Mouse (Mus musculus) heart, postnatal 10 days (tissue): ENCODE results near the gene Pramef12. TPM values are rescaled to one million over a fixed set of nuclear protein-coding genes. Genes with fewer than 3 reads are reported as not detected.
"Not testable (repeated sequence)": the region's sequence is repeated elsewhere in the genome, so short reads cannot be mapped to it uniquely, and the experiment has no call there.

Source experiments
- DNase-seq, 2 experiments: peaks; one replicate each; pipeline ENCODE4 v3.0.0; 2021
- intact Hi-C: fragments of 180-260 bp; cut with DNase I; formaldehyde crosslinking; loops from one replicate; pipeline ENCODE4 v1.15.1; 2025
- total RNA-seq, 2 experiments: library from RNA; stranded (reverse); gene quantifications; 2 replicates each; pipeline ENCODE4 v1.2.3; 2021

Gene Pramef12
- not detected for total RNA-seq

DNA sequence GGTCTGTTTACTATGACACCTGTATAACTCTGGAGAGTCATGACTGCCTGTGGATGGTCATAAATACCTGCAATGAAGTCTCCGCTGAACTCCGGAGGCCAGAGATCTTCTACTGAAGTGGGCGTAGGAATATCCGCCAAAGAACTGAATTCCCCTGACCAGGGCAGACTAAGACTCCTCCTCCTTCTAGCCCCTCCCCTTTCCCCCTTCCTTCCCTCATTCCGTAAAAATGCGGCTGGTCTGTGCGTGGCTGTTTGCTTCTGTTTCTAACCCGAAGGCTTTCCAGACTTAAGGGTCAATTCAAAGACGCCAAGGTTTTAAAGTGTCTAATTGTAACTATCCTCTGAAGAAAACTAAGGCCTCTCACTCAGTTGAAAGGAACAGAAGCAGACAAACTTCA is at the start of gene Pramef12:
Gene Pramef12, minus strand, starts transcription at position 175 of the 400 bp plus-strand sequence.
- intact Hi-C loops = no loop called here
- DNase-seq = no peak

DNA sequence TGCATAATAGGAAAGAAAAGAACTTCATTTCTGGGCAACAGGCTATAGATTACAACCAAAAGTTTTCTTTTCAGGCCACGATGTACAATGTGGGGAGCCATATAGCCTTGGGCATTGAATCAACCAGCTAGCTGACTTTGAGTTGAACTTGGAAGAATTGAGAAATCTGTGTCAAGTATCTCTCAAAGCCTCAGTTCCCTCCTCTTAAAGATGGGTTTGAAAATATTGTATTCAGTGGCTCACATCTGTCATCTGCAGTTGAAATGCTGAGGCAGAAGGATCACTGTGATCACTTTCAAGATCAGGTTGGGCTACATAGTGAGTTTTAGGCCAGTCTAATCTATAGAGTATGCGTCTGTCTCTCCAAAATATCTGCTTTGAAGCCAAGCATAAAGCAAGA is 45.0 kb upstream of the Pramef12 start, which contains the start of gene Gm9944:
Gene Gm9944, minus strand, starts transcription at position 101 of the 400 bp plus-strand sequence.
- DNase-seq = no peak
- intact Hi-C loops = no loop called here

DNA sequence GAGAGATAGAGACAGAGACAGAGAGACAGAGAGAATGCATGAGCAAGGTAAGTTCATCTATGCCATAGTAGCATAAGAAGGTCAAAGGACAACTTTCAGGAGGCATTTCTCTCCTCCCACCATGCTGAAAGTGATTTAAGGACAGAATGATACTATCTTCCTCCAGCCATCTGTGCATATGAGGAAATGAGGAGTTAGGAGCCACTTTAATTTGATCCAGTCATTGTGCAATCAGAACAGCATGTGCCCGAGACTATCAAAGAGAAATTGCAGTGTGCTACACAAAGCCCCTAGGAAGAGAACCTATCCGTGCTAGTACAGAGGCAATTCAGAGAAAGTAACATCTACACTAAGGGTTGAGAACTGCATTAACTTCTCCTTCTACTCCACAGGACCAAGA is 40.3 kb upstream of the Pramef12 start:
- intact Hi-C loops = no loop called here
- no peak for DNase-seq

DNA sequence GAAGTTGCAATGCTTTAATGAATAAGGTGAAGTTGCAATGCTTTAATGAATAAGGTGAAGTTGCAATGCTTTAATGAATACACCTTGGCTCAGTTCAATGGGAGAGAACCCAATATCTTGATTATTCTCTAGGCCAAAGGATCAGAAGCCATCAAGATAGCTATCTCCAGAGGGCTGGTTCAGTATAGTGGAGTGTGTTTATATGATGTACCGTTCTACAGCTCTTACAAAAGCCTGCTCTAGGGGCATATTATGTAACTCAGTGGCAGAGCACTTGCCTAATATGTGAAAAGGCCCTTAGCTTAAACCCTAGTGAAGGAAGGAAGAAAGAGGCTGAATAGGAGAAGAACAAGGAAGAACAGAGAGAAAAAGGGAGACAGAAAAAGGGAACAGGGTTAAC is 33.3 kb upstream of the Pramef12 start:
- DNase-seq = no peak
- intact Hi-C loops = no loop called here

DNA sequence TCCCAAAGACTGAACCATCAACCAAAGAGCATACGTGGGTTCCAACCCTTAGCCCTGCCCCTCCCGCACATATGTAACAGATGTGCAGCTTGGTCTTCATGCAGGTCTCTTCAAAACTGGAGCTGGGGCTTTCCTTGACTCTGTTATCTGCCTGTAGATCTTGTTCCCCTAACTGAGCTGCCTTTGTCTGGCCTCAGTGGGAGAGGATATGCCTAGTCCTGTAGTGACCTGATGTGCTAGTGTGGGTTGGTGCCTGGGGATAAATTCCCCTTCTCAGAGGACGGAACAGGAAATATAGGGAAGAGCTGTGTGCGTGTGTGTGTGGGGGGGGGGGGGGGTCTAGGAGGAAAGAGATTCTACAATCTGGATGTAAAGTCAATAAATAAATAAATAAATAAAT is 32.8 kb upstream of the Pramef12 start:
- intact Hi-C loops = no loop called here
- no peak for DNase-seq

DNA sequence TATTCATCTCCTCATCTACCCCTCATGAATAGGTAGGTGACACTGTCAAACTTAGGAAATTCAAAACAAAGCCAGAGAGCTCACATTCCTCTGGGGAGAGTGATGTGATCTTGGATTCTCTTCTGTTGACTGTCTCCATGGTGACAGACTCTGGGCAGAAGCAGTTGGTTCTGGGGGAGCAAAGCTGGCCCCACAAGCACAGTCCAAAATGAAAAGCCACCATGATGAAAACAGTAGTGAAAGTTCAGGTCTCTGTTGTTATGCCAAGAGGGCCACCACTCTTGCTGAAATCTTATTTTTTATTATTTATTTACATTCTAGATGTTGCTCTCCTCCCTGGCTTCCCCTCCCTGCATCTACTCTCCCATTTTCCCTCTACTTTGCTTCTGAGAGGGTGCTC is 30.4 kb upstream of the Pramef12 start, which contains the start of gene 1700012P22Rik:
Gene 1700012P22Rik, minus strand, starts transcription at position 101 of the 400 bp plus-strand sequence.
- DNase-seq = no peak
- intact Hi-C loops = no loop called here

DNA sequence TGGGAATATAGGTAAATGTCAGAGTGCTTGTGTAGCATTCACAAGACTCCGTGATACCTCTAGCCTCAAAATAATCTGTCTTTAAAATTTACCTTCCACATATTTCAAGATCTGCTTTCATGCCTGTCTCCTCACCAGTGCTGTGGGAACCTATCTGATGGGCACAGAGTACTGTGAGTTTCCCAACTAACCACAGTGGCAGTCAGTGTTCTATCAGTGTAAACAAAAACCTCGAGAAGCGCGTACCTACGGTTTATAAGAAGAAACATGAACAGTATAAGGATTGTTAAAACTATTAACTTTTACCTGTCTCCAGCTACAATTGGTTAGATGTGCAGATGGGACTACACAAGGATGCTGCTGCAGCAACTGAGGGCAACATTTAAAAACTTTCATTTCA is 25.0 kb upstream of the Pramef12 start:
- DNase-seq = no peak
- intact Hi-C loops = no loop called here

DNA sequence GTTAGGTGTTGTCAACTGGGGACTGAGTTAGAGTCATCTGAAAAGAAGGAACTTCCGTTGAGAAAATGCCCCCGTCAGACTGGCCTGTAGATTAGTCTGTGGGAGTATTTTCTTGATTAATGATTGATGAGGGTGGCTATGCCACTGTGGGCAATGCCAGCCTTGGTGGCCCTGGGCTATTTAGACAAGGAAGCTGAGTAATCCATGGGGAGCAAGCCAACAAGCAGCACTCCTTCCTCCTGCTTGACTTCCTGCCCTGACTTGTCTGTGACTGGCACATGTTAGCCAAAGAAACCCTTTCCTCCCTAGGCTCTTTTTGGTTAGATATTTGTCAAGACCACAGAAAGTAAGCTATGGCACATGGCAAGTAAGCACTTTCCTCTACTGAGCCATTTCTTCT is 22.5 kb upstream of the Pramef12 start:
- intact Hi-C loops = no loop called here
- DNase-seq = no peak

DNA sequence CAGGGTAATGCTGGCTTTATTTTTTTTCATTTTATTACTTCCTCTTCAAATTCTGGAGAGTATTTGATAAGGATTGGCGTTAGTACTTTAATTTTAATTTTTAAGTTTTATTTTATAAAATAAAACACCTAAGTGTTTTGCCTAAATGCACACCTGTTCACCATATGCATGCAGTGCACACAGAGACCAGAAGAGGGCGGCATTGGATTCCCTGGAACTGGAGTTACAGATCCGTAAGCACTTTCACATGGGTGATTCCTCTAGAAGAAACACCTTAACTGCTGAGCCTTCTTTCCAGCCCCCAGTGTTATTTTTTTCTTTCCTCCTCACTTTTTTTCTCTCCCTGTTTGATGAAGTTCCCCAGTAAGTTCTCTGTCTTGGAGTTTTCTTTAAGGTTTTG is 20.6 kb upstream of the Pramef12 start:
- peak; percentile 6 to 22 for DNase-seq
- intact Hi-C loops = no loop called here

DNA sequence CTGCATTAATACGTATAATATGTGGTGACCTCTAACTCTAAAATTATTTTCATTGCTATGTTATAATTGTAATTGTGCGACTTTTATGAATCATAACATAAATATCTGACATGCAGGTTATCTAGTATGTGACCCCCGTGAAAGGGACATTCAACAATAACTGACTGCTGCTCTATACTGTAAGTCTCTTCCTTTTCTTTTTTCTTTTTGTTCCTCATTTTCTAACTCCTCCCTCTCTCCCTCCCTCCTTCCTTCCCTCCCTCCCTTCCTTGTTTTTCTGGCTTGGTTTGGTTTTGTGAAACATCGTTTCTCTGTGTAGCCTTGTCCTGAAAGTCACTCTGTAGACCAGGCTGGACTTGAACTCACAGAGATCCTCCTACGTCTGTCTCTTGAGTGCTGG is 16.3 kb upstream of the Pramef12 start:
- DNase-seq = no peak
- intact Hi-C loops = no loop called here

DNA sequence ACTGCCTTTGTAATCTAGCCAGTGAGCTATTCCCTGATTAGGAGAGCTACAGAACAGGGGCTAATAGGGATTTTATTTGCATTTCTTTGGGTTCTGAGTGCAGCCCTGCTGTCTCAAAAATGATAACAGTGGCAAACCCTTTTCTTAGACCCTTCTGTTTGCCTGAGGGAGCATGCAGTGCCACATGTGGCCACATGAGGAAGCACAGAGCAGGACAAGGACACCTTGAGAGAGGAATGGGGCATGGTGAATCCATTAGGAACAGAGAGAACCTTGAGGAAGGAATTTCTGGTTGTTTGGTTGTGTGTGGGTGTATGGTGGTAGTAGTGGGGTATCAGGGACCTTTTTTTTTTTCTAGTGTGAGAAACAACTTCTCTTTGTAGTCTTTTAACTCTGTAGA is 12.4 kb upstream of the Pramef12 start:
- intact Hi-C loops = no loop called here
- DNase-seq = no peak

DNA sequence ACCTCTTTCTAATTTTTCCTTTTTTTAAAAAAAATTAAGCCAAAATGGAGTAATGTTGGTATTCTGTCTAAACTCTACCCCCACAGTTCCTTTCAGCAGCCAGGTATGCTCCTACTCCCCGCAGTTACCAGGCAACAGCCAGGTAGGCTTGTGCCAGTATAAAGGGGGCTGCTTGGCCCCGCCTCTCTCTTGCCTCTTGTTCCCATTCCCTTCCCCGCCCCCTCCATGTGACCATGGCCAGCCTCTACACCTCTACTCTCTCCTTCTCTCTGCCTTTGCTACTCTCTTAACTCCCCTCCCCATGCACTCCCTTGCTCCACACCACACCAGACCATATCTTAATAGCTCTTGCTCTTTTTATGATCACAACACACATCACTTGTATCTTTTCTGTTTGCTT is 2.0 kb downstream of the Pramef12 start:
- intact Hi-C loops = no loop called here
- no peak for DNase-seq

DNA sequence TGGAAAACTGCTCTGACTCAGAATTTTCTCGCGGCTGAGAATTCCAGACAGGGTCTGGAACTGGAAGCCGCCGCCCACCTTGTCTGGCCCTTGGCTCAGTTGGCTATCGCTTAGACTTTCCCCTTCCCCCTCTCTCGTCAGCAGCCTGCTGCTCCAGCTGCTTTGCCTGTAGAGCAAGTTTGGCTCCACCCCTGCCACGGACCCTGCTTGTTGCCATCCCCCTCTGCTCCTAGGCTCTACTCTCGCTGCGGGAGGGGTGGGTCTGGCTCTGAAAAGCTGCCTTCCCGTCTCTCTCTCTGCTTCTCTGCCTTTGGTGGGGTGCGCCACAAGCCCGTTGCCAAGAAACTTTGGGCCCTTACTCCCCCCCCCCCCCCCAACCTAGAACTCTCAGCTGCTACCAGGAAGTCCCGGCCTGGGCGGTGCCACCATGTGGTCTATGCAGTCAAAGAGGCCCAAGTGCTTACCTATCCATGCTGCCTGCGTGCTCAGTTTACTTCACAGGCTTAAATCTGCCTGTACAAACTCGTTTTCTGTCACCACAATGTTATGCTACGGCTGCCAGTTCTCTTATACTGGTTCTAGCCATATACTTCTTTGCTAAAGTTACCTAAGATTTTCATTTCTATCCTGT is 3.7 kb downstream of the Pramef12 start:
- peak; percentile 26 to 38 for DNase-seq
- intact Hi-C loops = no loop called here

DNA sequence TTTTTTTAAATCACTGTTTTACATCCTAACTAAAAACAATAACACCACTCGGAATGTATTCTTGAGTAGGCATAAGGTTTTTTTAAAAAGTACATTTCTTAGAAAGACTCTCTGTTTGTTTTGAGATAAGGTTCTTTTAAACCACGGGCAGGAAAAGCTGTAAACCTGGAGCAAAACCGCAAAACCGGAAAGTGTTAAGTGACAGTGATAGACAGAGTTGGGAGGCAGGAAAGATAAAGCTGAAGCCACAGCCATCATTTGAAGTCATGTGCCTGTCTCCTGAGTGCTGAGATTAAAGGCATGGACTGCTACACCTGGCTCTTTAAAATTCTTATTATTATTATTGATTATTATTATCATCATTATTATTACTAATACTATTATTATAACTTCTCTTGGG is 5.6 kb downstream of the Pramef12 start:
- intact Hi-C loops = no loop called here
- no peak for DNase-seq

DNA sequence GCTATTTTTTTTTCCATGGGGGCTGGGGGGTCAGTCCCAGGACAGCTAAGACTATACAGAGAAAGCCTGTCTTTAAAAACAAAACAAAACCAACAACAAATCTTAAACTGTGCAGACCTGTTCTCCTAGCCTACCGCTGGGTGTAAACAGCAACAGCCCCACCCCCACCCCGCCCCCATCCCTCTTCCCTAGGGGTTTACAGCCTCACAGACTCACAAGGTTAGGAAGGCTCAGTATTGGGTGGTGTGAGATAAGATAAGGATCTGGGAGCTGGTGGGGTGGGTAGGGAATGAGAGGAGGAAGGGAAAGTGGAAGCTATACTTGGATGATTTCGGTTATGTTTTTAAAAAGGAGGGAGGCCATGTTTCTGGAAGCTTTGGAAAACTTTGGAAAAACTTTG is 11.9 kb downstream of the Pramef12 start:
- no peak for DNase-seq
- intact Hi-C loops = no loop called here

DNA sequence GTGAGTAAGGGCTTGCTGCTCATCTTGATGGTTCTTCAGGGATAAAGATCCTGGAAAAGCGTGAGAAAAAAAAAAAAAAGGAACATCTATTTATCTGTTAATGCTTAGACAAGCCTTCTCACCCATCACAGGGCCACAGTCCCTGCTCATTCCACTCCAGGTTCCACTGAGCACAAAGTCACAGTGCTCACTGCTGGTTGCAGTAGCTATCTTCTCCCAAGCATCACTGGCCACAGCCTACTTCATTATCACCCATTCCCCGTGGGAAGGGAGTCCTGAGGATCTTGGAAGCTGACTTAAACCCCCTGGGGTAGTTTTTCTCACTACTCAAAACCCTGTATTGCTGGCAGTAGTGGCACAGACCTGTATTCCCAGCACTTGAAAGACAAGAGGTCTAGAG is 30.4 kb downstream of the Pramef12 start, which contains the start of gene Pramef20:
Gene Pramef20, minus strand, starts transcription at position 23 of the 400 bp plus-strand sequence.
- DNase-seq = no peak
- intact Hi-C loops = no loop called here

DNA sequence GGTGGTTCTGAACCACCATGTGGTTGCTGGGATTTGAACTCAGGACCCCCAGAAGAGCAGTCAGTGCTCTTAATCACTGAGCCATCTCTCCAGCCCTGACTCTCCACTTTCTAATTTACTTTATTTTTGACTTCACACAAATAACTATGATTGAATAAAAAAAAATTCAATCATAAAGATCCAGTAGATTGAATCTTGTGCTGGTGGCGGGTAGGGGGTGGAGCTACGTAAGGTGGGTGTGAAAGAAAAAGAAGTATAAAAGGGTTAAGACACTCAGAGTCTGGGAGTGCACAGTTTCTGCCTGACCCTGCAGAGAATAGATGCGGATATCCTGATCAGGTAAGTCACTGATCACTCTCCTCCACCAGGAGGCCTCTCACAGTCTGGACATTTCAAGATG is 50.6 kb downstream of the Pramef12 start, which contains the start of gene Gm13119:
Gene Gm13119, plus strand, starts transcription at position 301 of the 400 bp plus-strand sequence.
- intact Hi-C loops, DNase-seq: not testable (repeated sequence)

Other genes with a start within 250 kb of the Pramef12 start
- gene Oog3, start 245.8 kb downstream of the Pramef12 start, total RNA-seq = not detected
- gene Oog2, start 217.7 kb downstream of the Pramef12 start, total RNA-seq = not detected
- not detected for gene C87977, start 195.1 kb downstream of the Pramef12 start, total RNA-seq
- gene Pramel5, start 128.0 kb downstream of the Pramef12 start, total RNA-seq = not detected
- not detected for gene Gm13128, start 78.2 kb downstream of the Pramef12 start, total RNA-seq
- gene Gm13119, start 50.5 kb downstream of the Pramef12 start, total RNA-seq = not detected
- not detected for gene Pramef20, start 30.5 kb downstream of the Pramef12 start, total RNA-seq
- not detected for gene 1700012P22Rik, start 30.3 kb upstream of the Pramef12 start, total RNA-seq
- not detected for gene Gm9944, start 44.9 kb upstream of the Pramef12 start, total RNA-seq
- gene Aadacl3, start 55.3 kb upstream of the Pramef12 start, total RNA-seq = not detected
- gene 9430007A20Rik, start 111.4 kb upstream of the Pramef12 start, total RNA-seq = not detected
- not detected for gene Gm13124, start 156.7 kb upstream of the Pramef12 start, total RNA-seq
- not detected for gene Aadacl4, start 205.2 kb upstream of the Pramef12 start, total RNA-seq